Mouse (Mus musculus) G1E (cell line): ENCODE data around the gene Myo1g. TPM values are rescaled to one million over a fixed set of nuclear protein-coding genes. Genes with fewer than 3 reads are reported as not detected.

Experiments used
- ATAC-seq: 2 replicates; pipeline ENCODE4 v1.8.0; 2016; ENCODE audit warnings: mild to moderate bottlenecking; ENCODE audit not compliant: insufficient number of reproducible peaks, poor library complexity, low FRiP score, severe bottlenecking; ENCODE audit errors: extremely low read depth
- DNase-seq: peaks from one replicate; pipeline ENCODE4 v3.0.0; 2012; ENCODE audit warnings: low spot score
- H3K27me3 ChIP-seq: 2 replicates; pipeline ENCODE4 v1.6.1; 2012; ENCODE audit warnings: mild to moderate bottlenecking, low read length, inconsistent platforms; ENCODE audit not compliant: insufficient read depth
- H3K36me3 ChIP-seq: replicated peaks from 2 replicates; pipeline ENCODE3; 2012; ENCODE audit warnings: mild to moderate bottlenecking, inconsistent platforms
- H3K4me1 ChIP-seq: 2 replicates; pipeline ENCODE4 v1.6.1; 2012; ENCODE audit warnings: low read depth, low read length, inconsistent platforms, mixed read lengths; ENCODE audit not compliant: insufficient read depth
- H3K4me3 ChIP-seq: 2 replicates; pipeline ENCODE4 v1.5.1; 2012; ENCODE audit warnings: low read depth, mild to moderate bottlenecking, inconsistent platforms, low read length, moderate library complexity, mixed read lengths
- H3K9me3 ChIP-seq: replicated peaks from 2 replicates; pipeline ENCODE4 v1.6.1; 2012; ENCODE audit warnings: inconsistent platforms
- CTCF ChIP-seq: IDR thresholded peaks from 2 replicates; pipeline ENCODE4 v1.5.1; 2012; ENCODE audit warnings: low read depth, low read length, inconsistent platforms, mixed read lengths
- GATA1 ChIP-seq: IDR thresholded peaks from 2 replicates; pipeline ENCODE4 v1.6.1; 2012; ENCODE audit warnings: borderline replicate concordance, low read length, inconsistent platforms, mixed read lengths
- GATA2 ChIP-seq: IDR thresholded peaks from 2 replicates; pipeline ENCODE4 v1.6.1; 2012; ENCODE audit warnings: low read depth, low read length, inconsistent platforms, borderline replicate concordance
- POLR2AphosphoS5 ChIP-seq: IDR thresholded peaks from 2 replicates; pipeline ENCODE4 v1.6.1; 2012; ENCODE audit warnings: low read depth, low read length, inconsistent platforms; ENCODE audit not compliant: insufficient replicate concordance
- TAL1 ChIP-seq: conservative IDR thresholded peaks from 2 replicates; pipeline ENCODE4 v1.6.1; 2012; ENCODE audit warnings: low read depth, low read length, inconsistent platforms, mixed read lengths
- polyA plus RNA-seq: library from polyadenylated mRNA; stranded (reverse); fragments of >175 nt; gene quantifications from 2 replicates; pipeline ENCODE4 v1.2.3, GENCODE M21; 2012
- total RNA-seq, 2 experiments: library from RNA; stranded (forward) in 1 of 2; stranded (reverse) in 1 of 2; fragments of 200-1000 nt in 1 of 2; fragments of >200 nt in 1 of 2; fragmentation: Nextera tagmentation in 1 of 2; gene quantifications; 2 replicates each; pipeline ENCODE4 v1.2.3; 2014 to 2017

Gene Myo1g
- total and polyA plus RNA-seq, 3 experiments, result 56.5 to 78.8 (median 69.2) TPM

GRCm38 (mm10) chr11:6561474-6561873 is 40.7 kb upstream of the Myo1g start:
- no peaks in the 10 kb centered on the region for H3K9me3 ChIP-seq
- H3K4me3 ChIP-seq, result no peak overlapping the region; the same call in 1 of the 2 replicates
- H3K36me3 ChIP-seq, result peaks cover 72% of the 10 kb centered on the region
- no peak for DNase-seq
- H3K27me3 ChIP-seq, result no peaks in the 10 kb centered on the region
- TF ChIP-seq TAL1, result no peak
- no peak for TF ChIP-seq CTCF
- TF ChIP-seq GATA1, result no peak
- TF ChIP-seq POLR2AphosphoS5, result no peak
- H3K4me1 ChIP-seq, result peaks cover 43% of the 10 kb centered on the region
- no peak for ATAC-seq

- DNase-seq (no peak), ATAC-seq (peak; percentile 28; the same call in 1 of the 2 replicates)
- TF ChIP-seq POLR2AphosphoS5 (no peak), CTCF (no peak), GATA1 (no peak), GATA2 (no peak), TAL1 (no peak)
- H3K27me3 ChIP-seq, result no peaks in the 10 kb centered on the region
- H3K36me3 ChIP-seq, result peaks cover 72% of the 10 kb centered on the region
- peaks cover 40% of the 10 kb centered on the region for H3K4me1 ChIP-seq
- H3K4me3 ChIP-seq, result peak overlapping the region; percentile 35; the same call in 1 of the 2 replicates
- H3K9me3 ChIP-seq, result no peaks in the 10 kb centered on the region
These were observed 40.0 kb upstream of the Myo1g start for GRCm38 (mm10) chr11:6560655-6561360.

- TF ChIP-seq POLR2AphosphoS5 (no peak), CTCF (no peak), GATA1 (no peak), GATA2 (no peak), TAL1 (no peak)
These were observed 39.2 kb upstream of the Myo1g start for GRCm38 (mm10) chr11:6559996-6560395.

GRCm38 (mm10) chr11:6558234-6558633 is 37.5 kb upstream of the Myo1g start:
- H3K4me1 ChIP-seq, result peaks cover 39% of the 10 kb centered on the region
- H3K4me3 ChIP-seq, result no peak overlapping the region
- ATAC-seq (no peak), DNase-seq (no peak)
- H3K36me3 ChIP-seq, result peaks cover 75% of the 10 kb centered on the region
- no peaks in the 10 kb centered on the region for H3K27me3 ChIP-seq
- TF ChIP-seq POLR2AphosphoS5 (no peak), CTCF (no peak; the same call in 1 of the 2 replicates)
- H3K9me3 ChIP-seq, result no peaks in the 10 kb centered on the region

More at GRCm38 (mm10) chr11:6559996-6560395, 39.2 kb upstream of the Myo1g start:
- Histone ChIP-seq H3K9me3 (no peaks in the 10 kb centered on the region), H3K27me3 (no peaks in the 10 kb centered on the region), H3K36me3 (peaks cover 73% of the 10 kb centered on the region), H3K4me1 (peaks cover 42% of the 10 kb centered on the region), H3K4me3 (no peak overlapping the region)
- ATAC-seq, result no peak
- DNase-seq, result no peak

GRCm38 (mm10) chr11:6550201-6550600 is 29.4 kb upstream of the Myo1g start:
- no peaks in the 10 kb centered on the region for H3K27me3 ChIP-seq
- no peaks in the 10 kb centered on the region for H3K9me3 ChIP-seq
- TF ChIP-seq TAL1 (no peak), POLR2AphosphoS5 (no peak), CTCF (no peak), GATA2 (no peak), GATA1 (no peak)
- DNase-seq, result no peak
- H3K4me1 ChIP-seq, result peaks cover 29% of the 10 kb centered on the region
- no peak overlapping the region for H3K4me3 ChIP-seq
- ATAC-seq, result no peak
- peaks cover 57% of the 10 kb centered on the region for H3K36me3 ChIP-seq

- Histone ChIP-seq H3K27me3 (no peaks in the 10 kb centered on the region), H3K4me3 (no peak overlapping the region), H3K36me3 (peaks cover 52% of the 10 kb centered on the region), H3K4me1 (peaks cover 29% of the 10 kb centered on the region), H3K9me3 (no peaks in the 10 kb centered on the region)
- DNase-seq (no peak), ATAC-seq (no peak)
- no peak for TF ChIP-seq GATA2
- TF ChIP-seq POLR2AphosphoS5, result no peak
- TF ChIP-seq GATA1, result no peak
- TF ChIP-seq CTCF, result no peak
- no peak for TF ChIP-seq TAL1
These were observed 29.0 kb upstream of the Myo1g start for GRCm38 (mm10) chr11:6549770-6550169.
